Mouse (Mus musculus) CH12.LX (cell line): ENCODE data around the gene Gm40460. TPM values are rescaled to one million over a fixed set of nuclear protein-coding genes. Genes with fewer than 3 reads are reported as not detected.
"Not testable (repeated sequence)": the region's sequence is repeated elsewhere in the genome, so short reads cannot be mapped to it uniquely, and the experiment has no call there.

Source experiments
- DNase-seq: peaks from one replicate; pipeline ENCODE4 v3.0.0-alpha.2; 2013; ENCODE audit errors: extremely low read depth
- H3K27ac ChIP-seq: 2 replicates; pipeline ENCODE4 v1.5.1; 2012; ENCODE audit warnings: low read depth, mild to moderate bottlenecking, control low read depth, moderate library complexity; ENCODE audit not compliant: insufficient read depth
- H3K27me3 ChIP-seq: replicated peaks from 2 replicates; pipeline ENCODE3; 2012; ENCODE audit warnings: inconsistent platforms
- H3K36me3 ChIP-seq, 2 experiments: replicated peaks in 1 of 2; 2 replicates each; pipeline versions ENCODE3 to v1.6.1; 2012; ENCODE audit warnings: inconsistent platforms in 1 of 2, low read length in 1 of 2, mild to moderate bottlenecking in 1 of 2, mixed read lengths in 1 of 2, moderate library complexity in 1 of 2; ENCODE audit not compliant: control insufficient read depth in 1 of 2, insufficient read depth in 1 of 2
- H3K4me1 ChIP-seq, 2 experiments: 2 replicates each; pipeline ENCODE4 v1.6.1; 2012; ENCODE audit warnings: inconsistent platforms in 1 of 2, moderate library complexity in 1 of 2; ENCODE audit not compliant: insufficient read depth in 2 of 2, control insufficient read depth in 1 of 2
- H3K4me2 ChIP-seq: 2 replicates; pipeline ENCODE4 v1.6.1; 2012; ENCODE audit warnings: low read depth, mild to moderate bottlenecking, control low read depth; ENCODE audit not compliant: poor library complexity, insufficient read depth, severe bottlenecking
- H3K4me3 ChIP-seq, 3 experiments: fragments of 150-350 bp in 1 of 3; sonication (generic) in 1 of 3; replicated peaks in 1 of 3; 2 replicates each; pipeline versions ENCODE3 to v1.5.1; 2011 to 2012; ENCODE audit warnings: low read depth in 2 of 3, low read length in 2 of 3, mild to moderate bottlenecking in 2 of 3, moderate library complexity in 2 of 3, control low read depth in 1 of 3, improper control_type of control experiment in 1 of 3, inconsistent platforms in 1 of 3, mixed read lengths in 1 of 3; ENCODE audit not compliant: poor library complexity in 1 of 3
- H3K79me2 ChIP-seq: replicated peaks from 2 replicates; pipeline ENCODE4 v1.6.1; 2012; ENCODE audit warnings: mild to moderate bottlenecking, moderate library complexity; ENCODE audit not compliant: control insufficient read depth, poor library complexity, insufficient read depth, severe bottlenecking; ENCODE audit errors: extremely low read depth
- H3K9ac ChIP-seq: 2 replicates; pipeline ENCODE4 v1.6.1; 2012; ENCODE audit warnings: low read depth, mild to moderate bottlenecking, control low read depth, moderate library complexity; ENCODE audit not compliant: insufficient read depth
- H3K9me3 ChIP-seq: replicated peaks from 2 replicates; pipeline ENCODE3; 2012; ENCODE audit warnings: low read length, inconsistent platforms, mixed read lengths
- BHLHE40 ChIP-seq: IDR thresholded peaks from 2 replicates; pipeline ENCODE4 v1.6.1; 2011; ENCODE audit warnings: mild to moderate bottlenecking, low read depth, low read length, improper control_type of control experiment
- CHD1 ChIP-seq: IDR thresholded peaks from 2 replicates; pipeline ENCODE4 v1.6.1; 2012; ENCODE audit warnings: low read depth, low read length, improper control_type of control experiment, inconsistent platforms
- E2F4 ChIP-seq: IDR thresholded peaks from 2 replicates; pipeline ENCODE4 v1.6.1; 2011; ENCODE audit warnings: low read depth, low read length, improper control_type of control experiment; ENCODE audit not compliant: insufficient replicate concordance
- ELF1 ChIP-seq: IDR thresholded peaks from 2 replicates; pipeline ENCODE4 v1.6.1; 2014; ENCODE audit warnings: low read depth, mild to moderate bottlenecking, inconsistent platforms, low read length, improper control_type of control experiment
- ETS1 ChIP-seq: conservative IDR thresholded peaks from 2 replicates; pipeline ENCODE4 v1.6.1; 2012; ENCODE audit warnings: low read depth, mild to moderate bottlenecking, inconsistent platforms, low read length, improper control_type of control experiment, moderate library complexity
- HCFC1 ChIP-seq: IDR thresholded peaks from 2 replicates; pipeline ENCODE4 v1.6.1; 2012; ENCODE audit warnings: low read depth, mild to moderate bottlenecking, inconsistent platforms, low read length, improper control_type of control experiment
- IRF4 ChIP-seq: IDR thresholded peaks from 2 replicates; pipeline ENCODE4 v1.6.1; 2014; ENCODE audit warnings: low read depth, mild to moderate bottlenecking, inconsistent platforms, low read length, improper control_type of control experiment
- JUND ChIP-seq: conservative IDR thresholded peaks from 2 replicates; pipeline ENCODE4 v1.6.1; 2011; ENCODE audit warnings: low read depth, low read length, improper control_type of control experiment
- MAZ ChIP-seq: IDR thresholded peaks from 2 replicates; pipeline ENCODE4 v1.6.1; 2012; ENCODE audit warnings: low read depth, mild to moderate bottlenecking, inconsistent platforms, low read length, improper control_type of control experiment, moderate library complexity
- MEF2A ChIP-seq: IDR thresholded peaks from 2 replicates; pipeline ENCODE4 v1.6.1; 2014; ENCODE audit warnings: low read depth, mild to moderate bottlenecking, inconsistent platforms, low read length, improper control_type of control experiment, borderline replicate concordance
- MYC ChIP-seq: IDR thresholded peaks from 2 replicates; pipeline ENCODE4 v1.6.1; 2011; ENCODE audit warnings: low read depth, mild to moderate bottlenecking, improper control_type of control experiment, low read length
- NELFE ChIP-seq: IDR thresholded peaks from 2 replicates; pipeline ENCODE4 v1.6.1; 2011; ENCODE audit warnings: low read depth, low read length, improper control_type of control experiment
- POLR2A ChIP-seq: IDR thresholded peaks from 2 replicates; pipeline ENCODE4 v1.6.1; 2011; ENCODE audit warnings: low read depth, mild to moderate bottlenecking, improper control_type of control experiment, low read length
- RAD21 ChIP-seq: IDR thresholded peaks from 2 replicates; pipeline ENCODE4 v1.6.1; 2011; ENCODE audit warnings: low read depth, mild to moderate bottlenecking, low read length, improper control_type of control experiment, moderate library complexity
- SIN3A ChIP-seq: IDR thresholded peaks from 2 replicates; pipeline ENCODE4 v1.6.1; 2012; ENCODE audit warnings: low read length, improper control_type of control experiment, inconsistent platforms
- SMC3 ChIP-seq: IDR thresholded peaks from 2 replicates; pipeline ENCODE4 v1.6.1; 2011; ENCODE audit warnings: low read depth, low read length, improper control_type of control experiment
- UBTF ChIP-seq: IDR thresholded peaks from 2 replicates; pipeline ENCODE4 v1.6.1; 2012; ENCODE audit warnings: low read depth, mild to moderate bottlenecking, inconsistent platforms, low read length, improper control_type of control experiment, moderate library complexity
- ZMIZ1 ChIP-seq: IDR thresholded peaks from 2 replicates; pipeline ENCODE4 v1.6.1; 2012; ENCODE audit warnings: low read depth, mild to moderate bottlenecking, inconsistent platforms, low read length, improper control_type of control experiment
- dilution Hi-C: fragments of 300-500 bp; cut with MboI; formaldehyde crosslinking; loops from 2 replicates; pipeline ENCODE4 v1.14.3; 2020; ENCODE audit warnings: low sequenced_read_pairs; ENCODE audit not compliant: extremely low pct_unique_long_range_greater_than_20kb, extremely low pct_ligation_motif_present
- in situ Hi-C: fragments of 300-500 bp; cut with MboI; formaldehyde crosslinking; loops from 3 replicates; pipeline ENCODE4 v1.14.3; 2019; ENCODE audit warnings: low sequenced_read_pairs, low pct_ligation_motif_present, low pct_unique_long_range_greater_than_20kb, mixed read lengths
- polyA plus RNA-seq: library from polyadenylated mRNA; unstranded; fragments of >175 nt; gene quantifications from 2 replicates; pipeline ENCODE4 v1.2.1, GENCODE M21; 2012; ENCODE audit warnings: low read depth; ENCODE audit not compliant: insufficient read length
- total RNA-seq, 2 experiments: library from RNA; depleted of rRNA; stranded (reverse); fragments of 300-350 nt in 1 of 2; fragments of >200 nt in 1 of 2; gene quantifications; 2 replicates each; pipeline ENCODE4 v1.2.3; 2012 to 2014

Gene Gm40460
- total and polyA plus RNA-seq, 3 experiments: not detected

GRCm38 (mm10) chr7:142224518-142224917 is 16.4 kb downstream of the Gm40460 start:
- TF ChIP-seq MEF2A (no peak), NELFE (no peak), BHLHE40 (no peak), ZMIZ1 (no peak), ETS1 (no peak), IRF4 (no peak), JUND (no peak), RAD21 (no peak), UBTF (no peak), HCFC1 (no peak), CHD1 (no peak), E2F4 (no peak), SIN3A (no peak), MYC (no peak), POLR2A (no peak), MAZ (no peak), ELF1 (no peak), SMC3 (no peak)
- no peak for DNase-seq

GRCm38 (mm10) chr7:142212136-142212535 is 28.7 kb downstream of the Gm40460 start:
- DNase-seq, H3K9ac ChIP-seq, H3K36me3 ChIP-seq, H3K79me2 ChIP-seq, H3K9me3 ChIP-seq, dilution Hi-C loops, H3K4me2 ChIP-seq, H3K4me3 ChIP-seq, in situ Hi-C loops, H3K27ac ChIP-seq, H3K4me1 ChIP-seq: not testable (repeated sequence)
- H3K27me3 ChIP-seq: peaks cover 55% of the 10 kb centered on the region

More at GRCm38 (mm10) chr7:142224518-142224917, 16.4 kb downstream of the Gm40460 start:
- in situ Hi-C loops (no loop called here), dilution Hi-C loops (no loop called here)
- no peaks in the 10 kb centered on the region for H3K79me2 ChIP-seq
- H3K4me3 ChIP-seq: no peak overlapping the region
- H3K9me3 ChIP-seq: peaks cover 3% of the 10 kb centered on the region
- peaks cover 52% of the 10 kb centered on the region for H3K27me3 ChIP-seq
- no peaks in the 10 kb centered on the region for H3K36me3 ChIP-seq
- no peak overlapping the region for H3K4me2 ChIP-seq
- H3K4me1 ChIP-seq: no peaks in the 10 kb centered on the region
- H3K27ac ChIP-seq: no peak overlapping the region
- H3K9ac ChIP-seq: no peak overlapping the region
